Mouse (Mus musculus): ENCODE measurements around the gene Celf2.

DNA sequence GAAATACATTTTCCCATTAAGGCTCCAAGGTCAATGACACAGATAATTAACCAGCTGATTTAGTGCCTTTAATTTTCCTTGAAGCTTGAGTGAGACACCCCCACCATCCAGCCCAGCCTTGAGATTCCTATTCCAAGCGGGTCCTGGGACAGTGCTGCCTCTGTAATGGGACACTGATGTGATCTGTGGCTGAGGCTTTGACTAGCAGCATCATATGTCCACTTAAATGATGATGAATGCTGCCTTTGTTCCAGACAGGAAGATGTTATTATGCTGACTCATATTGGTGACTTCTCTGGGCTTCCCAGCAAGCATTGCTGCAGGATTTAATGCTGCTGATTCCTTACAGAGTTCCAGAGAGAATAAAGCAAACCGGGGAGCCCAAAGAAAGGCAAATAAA lies 393.6 kb downstream of the Celf2 start:
- no peak for TF ChIP-seq CTCF (IDR thresholded peaks at IDR 0.05; ENCODE audit: control insufficient read depth, insufficient read depth, low read length)
- no peak for TF ChIP-seq POLR2A (IDR thresholded peaks at IDR 0.05; ENCODE audit: borderline replicate concordance, control insufficient read depth, low read depth, low read length)
